Mouse (Mus musculus) CH12.LX (cell line): Measurements from ENCODE around the gene Phox2a. TPM values are rescaled to one million over a fixed set of nuclear protein-coding genes. Genes with fewer than 3 reads are reported as not detected.
A peak's percentile ranks its signal among the peaks of the same experiment; 100 is the strongest.

Experiments used
- DNase-seq: peaks from one replicate; pipeline ENCODE4 v3.0.0-alpha.2; 2013; ENCODE audit errors: extremely low read depth
- H3K27ac ChIP-seq: 2 replicates; pipeline ENCODE4 v1.5.1; 2012; ENCODE audit warnings: low read depth, mild to moderate bottlenecking, control low read depth, moderate library complexity; ENCODE audit not compliant: insufficient read depth
- H3K27me3 ChIP-seq: replicated peaks from 2 replicates; pipeline ENCODE3; 2012; ENCODE audit warnings: inconsistent platforms
- H3K36me3 ChIP-seq, 2 experiments: replicated peaks in 1 of 2; 2 replicates each; pipeline versions ENCODE3 to v1.6.1; 2012; ENCODE audit warnings: inconsistent platforms in 1 of 2, low read length in 1 of 2, mild to moderate bottlenecking in 1 of 2, mixed read lengths in 1 of 2, moderate library complexity in 1 of 2; ENCODE audit not compliant: control insufficient read depth in 1 of 2, insufficient read depth in 1 of 2
- H3K4me1 ChIP-seq, 2 experiments: 2 replicates each; pipeline ENCODE4 v1.6.1; 2012; ENCODE audit warnings: inconsistent platforms in 1 of 2, moderate library complexity in 1 of 2; ENCODE audit not compliant: insufficient read depth in 2 of 2, control insufficient read depth in 1 of 2
- H3K4me2 ChIP-seq: 2 replicates; pipeline ENCODE4 v1.6.1; 2012; ENCODE audit warnings: low read depth, mild to moderate bottlenecking, control low read depth; ENCODE audit not compliant: poor library complexity, insufficient read depth, severe bottlenecking
- H3K4me3 ChIP-seq, 3 experiments: fragments of 150-350 bp in 1 of 3; sonication (generic) in 1 of 3; replicated peaks in 1 of 3; 2 replicates each; pipeline versions ENCODE3 to v1.5.1; 2011 to 2012; ENCODE audit warnings: low read depth in 2 of 3, low read length in 2 of 3, mild to moderate bottlenecking in 2 of 3, moderate library complexity in 2 of 3, control low read depth in 1 of 3, improper control_type of control experiment in 1 of 3, inconsistent platforms in 1 of 3, mixed read lengths in 1 of 3; ENCODE audit not compliant: poor library complexity in 1 of 3
- H3K79me2 ChIP-seq: replicated peaks from 2 replicates; pipeline ENCODE4 v1.6.1; 2012; ENCODE audit warnings: mild to moderate bottlenecking, moderate library complexity; ENCODE audit not compliant: control insufficient read depth, poor library complexity, insufficient read depth, severe bottlenecking; ENCODE audit errors: extremely low read depth
- H3K9ac ChIP-seq: 2 replicates; pipeline ENCODE4 v1.6.1; 2012; ENCODE audit warnings: low read depth, mild to moderate bottlenecking, control low read depth, moderate library complexity; ENCODE audit not compliant: insufficient read depth
- H3K9me3 ChIP-seq: replicated peaks from 2 replicates; pipeline ENCODE3; 2012; ENCODE audit warnings: low read length, inconsistent platforms, mixed read lengths
- CHD1 ChIP-seq: IDR thresholded peaks from 2 replicates; pipeline ENCODE4 v1.6.1; 2012; ENCODE audit warnings: low read depth, low read length, improper control_type of control experiment, inconsistent platforms
- CHD2 ChIP-seq: IDR thresholded peaks from 2 replicates; pipeline ENCODE4 v1.6.1; 2011; ENCODE audit warnings: low read length, improper control_type of control experiment
- CTCF ChIP-seq, 2 experiments: IDR thresholded peaks in 1 of 2; conservative IDR thresholded peaks in 1 of 2; 2 replicates each; pipeline ENCODE4 v1.5.1; 2011 to 2012; ENCODE audit warnings: low read depth in 2 of 2, low read length in 2 of 2, improper control_type of control experiment in 1 of 2, inconsistent platforms in 1 of 2, mild to moderate bottlenecking in 1 of 2, moderate library complexity in 1 of 2
- ELF1 ChIP-seq: IDR thresholded peaks from 2 replicates; pipeline ENCODE4 v1.6.1; 2014; ENCODE audit warnings: low read depth, mild to moderate bottlenecking, inconsistent platforms, low read length, improper control_type of control experiment
- EP300 ChIP-seq: IDR thresholded peaks from 2 replicates; pipeline ENCODE4 v1.6.1; 2011; ENCODE audit warnings: low read length, improper control_type of control experiment
- ETS1 ChIP-seq: conservative IDR thresholded peaks from 2 replicates; pipeline ENCODE4 v1.6.1; 2012; ENCODE audit warnings: low read depth, mild to moderate bottlenecking, inconsistent platforms, low read length, improper control_type of control experiment, moderate library complexity
- GABPA ChIP-seq: IDR thresholded peaks from 2 replicates; pipeline ENCODE4 v1.6.1; 2012; ENCODE audit warnings: low read depth, low read length, improper control_type of control experiment, inconsistent platforms; ENCODE audit not compliant: insufficient replicate concordance
- HCFC1 ChIP-seq: IDR thresholded peaks from 2 replicates; pipeline ENCODE4 v1.6.1; 2012; ENCODE audit warnings: low read depth, mild to moderate bottlenecking, inconsistent platforms, low read length, improper control_type of control experiment
- IRF4 ChIP-seq: IDR thresholded peaks from 2 replicates; pipeline ENCODE4 v1.6.1; 2014; ENCODE audit warnings: low read depth, mild to moderate bottlenecking, inconsistent platforms, low read length, improper control_type of control experiment
- JUN ChIP-seq: IDR thresholded peaks from 2 replicates; pipeline ENCODE4 v1.6.1; 2011; ENCODE audit warnings: low read depth, mild to moderate bottlenecking, low read length, improper control_type of control experiment, moderate library complexity; ENCODE audit not compliant: insufficient read depth
- JUND ChIP-seq: conservative IDR thresholded peaks from 2 replicates; pipeline ENCODE4 v1.6.1; 2011; ENCODE audit warnings: low read depth, low read length, improper control_type of control experiment
- KAT2A ChIP-seq: IDR thresholded peaks from 2 replicates; pipeline ENCODE4 v1.6.1; 2012; ENCODE audit warnings: low read length, improper control_type of control experiment, inconsistent platforms; ENCODE audit not compliant: insufficient replicate concordance
- MAX ChIP-seq: IDR thresholded peaks from 2 replicates; pipeline ENCODE4 v1.6.1; 2011; ENCODE audit warnings: low read length, improper control_type of control experiment
- MAZ ChIP-seq: IDR thresholded peaks from 2 replicates; pipeline ENCODE4 v1.6.1; 2012; ENCODE audit warnings: low read depth, mild to moderate bottlenecking, inconsistent platforms, low read length, improper control_type of control experiment, moderate library complexity
- MEF2A ChIP-seq: IDR thresholded peaks from 2 replicates; pipeline ENCODE4 v1.6.1; 2014; ENCODE audit warnings: low read depth, mild to moderate bottlenecking, inconsistent platforms, low read length, improper control_type of control experiment, borderline replicate concordance
- MXI1 ChIP-seq: IDR thresholded peaks from 2 replicates; pipeline ENCODE4 v1.6.1; 2011; ENCODE audit warnings: mild to moderate bottlenecking, low read depth, low read length, improper control_type of control experiment
- NELFE ChIP-seq: IDR thresholded peaks from 2 replicates; pipeline ENCODE4 v1.6.1; 2011; ENCODE audit warnings: low read depth, low read length, improper control_type of control experiment
- NRF1 ChIP-seq: IDR thresholded peaks from 2 replicates; pipeline ENCODE4 v1.6.1; 2014; ENCODE audit warnings: low read depth, mild to moderate bottlenecking, inconsistent platforms, low read length, improper control_type of control experiment, moderate library complexity
- PAX5 ChIP-seq: IDR thresholded peaks from 2 replicates; pipeline ENCODE4 v1.6.1; 2012; ENCODE audit warnings: low read length, inconsistent platforms, mixed read lengths
- SIN3A ChIP-seq: IDR thresholded peaks from 2 replicates; pipeline ENCODE4 v1.6.1; 2012; ENCODE audit warnings: low read length, improper control_type of control experiment, inconsistent platforms
- SMC3 ChIP-seq: IDR thresholded peaks from 2 replicates; pipeline ENCODE4 v1.6.1; 2011; ENCODE audit warnings: low read depth, low read length, improper control_type of control experiment
- TBP ChIP-seq: conservative IDR thresholded peaks from 2 replicates; pipeline ENCODE4 v1.6.1; 2011; ENCODE audit warnings: low read depth, low read length, improper control_type of control experiment
- TCF12 ChIP-seq: IDR thresholded peaks from 2 replicates; pipeline ENCODE4 v1.6.1; 2014; ENCODE audit warnings: low read depth, mild to moderate bottlenecking, inconsistent platforms, low read length, improper control_type of control experiment
- UBTF ChIP-seq: IDR thresholded peaks from 2 replicates; pipeline ENCODE4 v1.6.1; 2012; ENCODE audit warnings: low read depth, mild to moderate bottlenecking, inconsistent platforms, low read length, improper control_type of control experiment, moderate library complexity
- USF2 ChIP-seq: conservative IDR thresholded peaks from 2 replicates; pipeline ENCODE4 v1.6.1; 2011; ENCODE audit warnings: low read depth, low read length, improper control_type of control experiment
- ZC3H11A ChIP-seq: IDR thresholded peaks from 2 replicates; pipeline ENCODE4 v1.6.1; 2012; ENCODE audit warnings: low read depth, mild to moderate bottlenecking, inconsistent platforms, low read length, improper control_type of control experiment
- ZKSCAN1 ChIP-seq: IDR thresholded peaks from 2 replicates; pipeline ENCODE4 v1.6.1; 2012; ENCODE audit warnings: low read depth, inconsistent platforms, low read length, improper control_type of control experiment, borderline replicate concordance
- ZMIZ1 ChIP-seq: IDR thresholded peaks from 2 replicates; pipeline ENCODE4 v1.6.1; 2012; ENCODE audit warnings: low read depth, mild to moderate bottlenecking, inconsistent platforms, low read length, improper control_type of control experiment
- ZNF384 ChIP-seq: IDR thresholded peaks from 2 replicates; pipeline ENCODE4 v1.6.1; 2012; ENCODE audit warnings: low read depth, low read length, improper control_type of control experiment, inconsistent platforms
- dilution Hi-C: fragments of 300-500 bp; cut with MboI; formaldehyde crosslinking; loops from 2 replicates; pipeline ENCODE4 v1.14.3; 2020; ENCODE audit warnings: low sequenced_read_pairs; ENCODE audit not compliant: extremely low pct_unique_long_range_greater_than_20kb, extremely low pct_ligation_motif_present
- in situ Hi-C: fragments of 300-500 bp; cut with MboI; formaldehyde crosslinking; loops from 3 replicates; pipeline ENCODE4 v1.14.3; 2019; ENCODE audit warnings: low sequenced_read_pairs, low pct_ligation_motif_present, low pct_unique_long_range_greater_than_20kb, mixed read lengths
- polyA plus RNA-seq: library from polyadenylated mRNA; unstranded; fragments of >175 nt; gene quantifications from 2 replicates; pipeline ENCODE4 v1.2.1, GENCODE M21; 2012; ENCODE audit warnings: low read depth; ENCODE audit not compliant: insufficient read length
- total RNA-seq, 2 experiments: library from RNA; depleted of rRNA; stranded (reverse); fragments of 300-350 nt in 1 of 2; fragments of >200 nt in 1 of 2; gene quantifications; 2 replicates each; pipeline ENCODE4 v1.2.3; 2012 to 2014

Phox2a gene
- total and polyA plus RNA-seq, 3 experiments: not detected

GRCm38 (mm10) chr7:101837154-101837605 is 19.1 kb downstream of the Phox2a start:
- in situ Hi-C loops: no loop called here
- peaks cover 14 to 33% of the 10 kb centered on the region in 2 experiments for H3K36me3 ChIP-seq
- H3K27ac ChIP-seq: no peak overlapping the region
- H3K9ac ChIP-seq: peak overlapping the region; percentile 64
- no peaks in the 10 kb centered on the region for H3K27me3 ChIP-seq
- H3K9me3 ChIP-seq: no peaks in the 10 kb centered on the region
- peaks cover 19% of the 10 kb centered on the region for H3K79me2 ChIP-seq
- peak overlapping the region; percentile 67 for H3K4me2 ChIP-seq
- TF ChIP-seq PAX5: no peak
- no peak for TF ChIP-seq KAT2A
- TF ChIP-seq ETS1: no peak
- TF ChIP-seq MAZ: no peak
- TF ChIP-seq MAX: no peak
- TF ChIP-seq EP300: no peak
- no peak; the same call in 1 of the 2 replicates for TF ChIP-seq MXI1
- no peak for TF ChIP-seq HCFC1
- TF ChIP-seq SMC3: no peak
- TF ChIP-seq ZMIZ1: no peak
- TF ChIP-seq TBP: no peak
- no peak for TF ChIP-seq UBTF
- no peak for TF ChIP-seq JUND
- TF ChIP-seq, all 38 proteins: peak for 0
- no peak for DNase-seq
- dilution Hi-C loops: no loop called here
- Histone ChIP-seq H3K4me1 (peaks cover 3 to 30% of the 10 kb centered on the region in 2 experiments; a peak in 3 of 4 replicates), H3K4me3 (peak overlapping the region; percentile 80 to 92 (median 85))

GRCm38 (mm10) chr7:101837606-101838471 is 19.7 kb downstream of the Phox2a start, which contains the start of gene Inppl1:
Inppl1 (minus strand) TSS chr7:101838229.
- dilution Hi-C loops (no loop called here), in situ Hi-C loops (no loop called here)
- peak; percentile 30 for DNase-seq
- no peaks in the 10 kb centered on the region for H3K9me3 ChIP-seq
- peaks cover 3 to 30% of the 10 kb centered on the region in 2 experiments; a peak in 3 of 4 replicates for H3K4me1 ChIP-seq
- H3K4me2 ChIP-seq: peak within 1 kb of the TSS; percentile 67
- peak within 1 kb of the TSS; percentile 80 to 92 (median 85) for H3K4me3 ChIP-seq
- no peak within 1 kb of the TSS for H3K27ac ChIP-seq
- no peaks in the 10 kb centered on the region for H3K27me3 ChIP-seq
- H3K9ac ChIP-seq: peak within 1 kb of the TSS; percentile 64
- peaks cover 19% of the 10 kb centered on the region for H3K79me2 ChIP-seq
- H3K36me3 ChIP-seq: peaks cover 7 to 26% of the 10 kb centered on the region in 2 experiments
- no peak for TF ChIP-seq JUN
- TF ChIP-seq UBTF: no peak
- peak; percentile 58 for TF ChIP-seq ELF1
- TF ChIP-seq TCF12: peak; percentile 29; the same call in 1 of the 2 replicates
- no peak for TF ChIP-seq ETS1
- TF ChIP-seq ZKSCAN1: no peak
- TF ChIP-seq SIN3A: peak; percentile 62
- no peak for TF ChIP-seq MEF2A
- TF ChIP-seq EP300: 0 out of 2 replicates have a peak, but pooled peaks have one; percentile 9
- TF ChIP-seq CHD2: peak; percentile 32; the same call in 1 of the 2 replicates
- TF ChIP-seq MAZ: 0 out of 2 replicates have a peak, but pooled peaks have one; percentile 36
- TF ChIP-seq JUND: no peak
- TF ChIP-seq NRF1: no peak
- no peak for TF ChIP-seq ZNF384
- TF ChIP-seq TBP: no peak
- TF ChIP-seq CTCF (conservative IDR thresholded peaks at IDR 0.05 in 1 of 2, IDR thresholded peaks at IDR 0.05 in 1 of 2; ENCODE audit: low read depth in 2 of 2, low read length in 2 of 2): no peak
- TF ChIP-seq USF2: no peak
- TF ChIP-seq GABPA: no peak
- peak; percentile 8; the same call in 1 of the 2 replicates for TF ChIP-seq NELFE
- TF ChIP-seq IRF4: no peak; the same call in 1 of the 2 replicates
- TF ChIP-seq ZC3H11A: no peak
- TF ChIP-seq CHD1: no peak
- TF ChIP-seq SMC3: no peak
